Mouse (Mus musculus): ENCODE results near the gene Bloc1s6.

GRCm38 (mm10) chr2:122701012-122701411, 37.3 kb upstream of the Bloc1s6 start:
- TF ChIP-seq CTCF (IDR thresholded peaks at IDR 0.05; ENCODE audit: insufficient read depth, low read length) (no peak), POLR2A (IDR thresholded peaks at IDR 0.05; ENCODE audit: borderline replicate concordance, extremely low read depth, low read depth, low read length) (no peak)

Data from lung, adult 2 months (tissue).